Mouse (Mus musculus) embryonic fibroblast, embryonic 13.5 days (primary cell): ENCODE results near the gene H2al1c.

Experiments
- CTCF ChIP-seq: IDR thresholded peaks from 2 replicates; pipeline ENCODE4 v1.5.1; 2011; ENCODE audit warnings: mild to moderate bottlenecking, control low read depth, low read length, moderate library complexity, borderline replicate concordance; ENCODE audit not compliant: insufficient read depth
- POLR2A ChIP-seq: IDR thresholded peaks from 2 replicates; pipeline ENCODE4 v1.6.1; 2011; ENCODE audit warnings: low read depth, mild to moderate bottlenecking, control low read depth, low read length, moderate library complexity

DNA sequence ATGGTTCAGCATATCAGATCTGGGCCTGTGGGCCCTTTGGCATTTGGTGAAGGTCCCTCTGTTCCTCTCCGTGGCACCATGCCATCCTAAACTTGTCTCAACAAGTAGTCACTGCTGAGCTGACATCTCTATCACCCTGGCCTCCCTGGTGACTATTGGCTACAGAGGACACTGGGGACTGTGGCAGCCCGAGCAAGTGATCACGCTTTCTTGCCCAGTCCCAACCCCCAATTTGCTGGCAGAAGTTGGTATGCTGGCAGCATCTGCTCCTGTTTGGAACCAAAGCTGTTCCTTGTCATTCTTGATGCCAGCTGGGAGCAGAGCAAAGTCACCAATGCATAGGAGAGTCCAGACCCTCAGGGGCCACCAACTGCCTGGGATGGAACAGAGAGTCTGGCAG lies 36.4 kb upstream of the H2al1c start:
- TF ChIP-seq CTCF (no peak), POLR2A (no peak)
